In the genomic region with DNA sequence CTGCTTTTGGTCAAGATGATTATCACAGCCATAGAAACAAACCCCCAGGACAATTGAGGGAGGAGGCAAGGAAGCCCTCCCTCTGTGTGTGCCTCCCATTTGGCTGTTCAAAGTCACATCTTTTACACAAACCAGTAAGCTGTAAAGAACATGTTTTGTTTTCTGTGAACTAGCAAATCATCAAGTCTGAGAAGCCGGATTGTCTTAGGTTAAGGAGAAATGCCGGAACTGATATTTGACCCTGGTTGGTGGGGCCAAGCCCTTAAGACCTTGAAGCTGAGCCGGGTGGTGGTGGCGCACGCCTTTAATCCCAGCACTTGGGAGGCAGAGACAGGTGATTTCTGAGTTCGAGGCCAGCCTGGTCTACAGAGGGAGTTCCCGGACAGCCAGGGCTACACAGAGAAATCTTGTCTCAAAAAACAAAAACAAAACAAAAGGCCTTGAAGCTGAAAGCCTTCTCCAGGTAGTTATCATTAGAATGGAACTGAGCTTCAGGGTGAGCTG, we compare ENCODE assay signal across 10 mouse cellular contexts. TPM values are rescaled to one million over a fixed set of nuclear protein-coding genes. Genes with fewer than 3 reads are reported as not detected.
DNase-seq lines count a peak whose midpoint lies in the region; ATAC-seq and TF ChIP-seq lines count a peak whose summit lies in the region.
"Had no signal": no experiment of that assay in that cellular context is flagged by ENCODE, and none has a peak within 500 bp of the region (broad histone marks: within the 10 kb centered on the region; RNA-seq: fewer than 3 reads in every experiment).

No protein-coding gene starts in this region.

- no peaks in the 10 kb centered on the region for H3K9me3 ChIP-seq in heart, embryonic 15.5 days (replicated peaks)
- H3K9me3 ChIP-seq in lung, embryonic 16.5 days (ENCODE audit: control insufficient read depth, low read length): no peaks in the 10 kb centered on the region
- H3K9me3 ChIP-seq in liver, embryonic 16.5 days (replicated peaks; ENCODE audit: control insufficient read depth, low read length): no peaks in the 10 kb centered on the region
- no peaks in the 10 kb centered on the region for H3K9me3 ChIP-seq in forebrain, embryonic 14.5 days (replicated peaks; ENCODE audit: control insufficient read depth, low read length)

- H3K4me3 ChIP-seq in heart, embryonic 15.5 days: no peak overlapping the region
- H3K4me3 ChIP-seq in lung, embryonic 16.5 days (ENCODE audit: low read length): no peak overlapping the region
- H3K4me3 ChIP-seq in bone marrow macrophage, adult 2 months (ENCODE audit: insufficient read depth, low read length): no peak overlapping the region
- no peak overlapping the region for H3K4me3 ChIP-seq in liver, embryonic 16.5 days (ENCODE audit: low read depth, low read length)
- no peak overlapping the region for H3K4me3 ChIP-seq in forebrain, embryonic 14.5 days (ENCODE audit: low read depth, low read length)

- intact Hi-C loops in heart, postnatal 14 days (cut with DNase I): loop anchor here (2.0 kb wide), 1 partner anchor 21 kb away; a partner anchor contains a TSS

- no peak for DNase-seq in heart, postnatal 14 days
- no peak for DNase-seq in lung, postnatal 25 days (ENCODE audit: low spot score)
- no peak for DNase-seq in forebrain, embryonic 14.5 days (ENCODE audit: low spot score)
- no peak for DNase-seq in embryo, embryonic 10.5 days (ENCODE audit: low spot score)

- H3K27ac ChIP-seq in heart, embryonic 15.5 days: peak overlapping the region; percentile 88
- H3K27ac ChIP-seq in lung, embryonic 16.5 days (ENCODE audit: low read length): peak overlapping the region; percentile 76
- peak overlapping the region; percentile 65; the same call in 1 of the 2 replicates for H3K27ac ChIP-seq in bone marrow macrophage, adult 2 months (ENCODE audit: insufficient read depth, low read depth, low read length)
- peak overlapping the region; percentile 83; the same call in 1 of the 2 replicates for H3K27ac ChIP-seq in liver, embryonic 16.5 days (ENCODE audit: low read length)
- no peak overlapping the region for H3K27ac ChIP-seq in forebrain, embryonic 14.5 days (ENCODE audit: low read depth, low read length)
- H3K27ac ChIP-seq: hindbrain, embryonic 14.5 days had no signal

- no peak for ATAC-seq in heart, embryonic 15.5 days (replicated peaks; ENCODE audit: insufficient number of reproducible peaks, insufficient read depth, low FRiP score, low read depth)
- no peak for ATAC-seq in lung, embryonic 16.5 days (ENCODE audit: low read depth)
- ATAC-seq in liver, embryonic 16.5 days (ENCODE audit: low read depth): no peak
- ATAC-seq in forebrain, embryonic 14.5 days: no peak

- H3K36me3 ChIP-seq in heart, embryonic 15.5 days: no peaks in the 10 kb centered on the region
- H3K36me3 ChIP-seq in lung, embryonic 16.5 days (ENCODE audit: control insufficient read depth, insufficient read depth, low read length): no peaks in the 10 kb centered on the region
- H3K36me3 ChIP-seq in liver, embryonic 16.5 days (ENCODE audit: control insufficient read depth, insufficient read depth): no peaks in the 10 kb centered on the region
- no peaks in the 10 kb centered on the region for H3K36me3 ChIP-seq in forebrain, embryonic 14.5 days (ENCODE audit: control insufficient read depth, insufficient read depth, low read length)

- no peak for TF ChIP-seq POLR2A in bone marrow macrophage, adult 2 months (IDR thresholded peaks at IDR 0.05; ENCODE audit: borderline replicate concordance, low read depth, low read length)

- no peak for TF ChIP-seq CTCF in bone marrow macrophage, adult 2 months (IDR thresholded peaks at IDR 0.05; ENCODE audit: low read depth, low read length)

- no peaks in the 10 kb centered on the region for H3K27me3 ChIP-seq in heart, embryonic 15.5 days
- no peaks in the 10 kb centered on the region for H3K27me3 ChIP-seq in lung, embryonic 16.5 days (ENCODE audit: control insufficient read depth, insufficient read depth, low read depth, low read length)
- no peaks in the 10 kb centered on the region for H3K27me3 ChIP-seq in liver, embryonic 16.5 days (ENCODE audit: control insufficient read depth, insufficient read depth, low read depth, low read length)
- no peaks in the 10 kb centered on the region for H3K27me3 ChIP-seq in forebrain, embryonic 14.5 days (replicated peaks; ENCODE audit: control insufficient read depth, insufficient read depth, low read length)

- WGBS in heart, embryonic 15.5 days: 83% methylated on average over 7 of the region's 7 CpGs
- WGBS in lung, embryonic 16.5 days: 83% methylated on average over 7 of the region's 7 CpGs
- WGBS in liver, embryonic 16.5 days (ENCODE audit: insufficient replicate concordance): 74% methylated on average over 7 of the region's 7 CpGs
- WGBS in forebrain, embryonic 14.5 days: 81% methylated on average over 7 of the region's 7 CpGs

- H3K4me1 ChIP-seq in heart, embryonic 15.5 days (replicated peaks): peaks cover 23% of the 10 kb centered on the region
- peaks cover 15% of the 10 kb centered on the region for H3K4me1 ChIP-seq in lung, embryonic 16.5 days (replicated peaks; ENCODE audit: control insufficient read depth, insufficient read depth, low read length)
- peaks cover 61% of the 10 kb centered on the region for H3K4me1 ChIP-seq in bone marrow macrophage, adult 2 months (ENCODE audit: control insufficient read depth, insufficient read depth, low read length)
- H3K4me1 ChIP-seq in liver, embryonic 16.5 days (ENCODE audit: control insufficient read depth, low read depth, low read length): peaks cover 9% of the 10 kb centered on the region
- no peaks in the 10 kb centered on the region for H3K4me1 ChIP-seq in forebrain, embryonic 14.5 days (ENCODE audit: control insufficient read depth, insufficient read depth, low read length)

- H3K9ac ChIP-seq in heart, embryonic 15.5 days: no peak overlapping the region
- H3K9ac ChIP-seq in lung, embryonic 16.5 days (ENCODE audit: low read length): no peak overlapping the region
- no peak overlapping the region for H3K9ac ChIP-seq in liver, embryonic 16.5 days (ENCODE audit: low read depth, low read length)
- no peak overlapping the region for H3K9ac ChIP-seq in forebrain, embryonic 14.5 days (ENCODE audit: low read length)
- H3K9ac ChIP-seq: hindbrain, embryonic 14.5 days had no signal

- no peak overlapping the region for H3K4me2 ChIP-seq in heart, embryonic 15.5 days
- H3K4me2 ChIP-seq in lung, embryonic 16.5 days (ENCODE audit: low read depth, low read length): no peak overlapping the region
- H3K4me2 ChIP-seq in liver, embryonic 16.5 days (ENCODE audit: low read depth, low read length): no peak overlapping the region
- H3K4me2 ChIP-seq in forebrain, embryonic 14.5 days (ENCODE audit: low read length): no peak overlapping the region
- H3K4me2 ChIP-seq: hindbrain, embryonic 14.5 days had no signal

RNA-seq across cellular contexts. Expression of a gene that starts 21.2 kb away (rescaled TPM):
- 25.2 and 28.6 TPM in 2 replicates for polyA plus RNA-seq in heart, embryonic 15.5 days (2015; fragmentation: Nextera tagmentation; extraction: Ambion mirVana)
- 10 to 100 TPM; 12.7 to 12.9 TPM for total RNA-seq in heart, postnatal 14 days (2021)
- 28.7 and 28.8 TPM in 2 replicates for polyA plus RNA-seq in lung, embryonic 16.5 days (2015; fragmentation: Nextera tagmentation; extraction: Ambion mirVana)
- 21.3 and 25.2 TPM in 2 replicates for polyA plus RNA-seq in bone marrow macrophage, adult 2 months (2012; ENCODE audit: insufficient read depth, insufficient read length, missing spikeins)
- 3.7 TPM in 2 replicates for polyA plus RNA-seq in liver, embryonic 16.5 days (2015; fragmentation: Nextera tagmentation; extraction: Ambion mirVana)
- 75.1 and 81.1 TPM in 2 replicates for polyA plus RNA-seq in forebrain, embryonic 14.5 days (2014; fragmentation: Nextera tagmentation; extraction: Ambion mirVana)

RNA-seq across cellular contexts. Expression of a gene that starts 24.6 kb away (rescaled TPM):
- 10.0 and 15.8 TPM in 2 replicates for polyA plus RNA-seq in heart, embryonic 15.5 days (2015; fragmentation: Nextera tagmentation; extraction: Ambion mirVana)
- 10 to 100 TPM; 10.9 to 11.9 TPM for total RNA-seq in heart, postnatal 14 days (2021)
- polyA plus RNA-seq in lung, embryonic 16.5 days (2015; fragmentation: Nextera tagmentation; extraction: Ambion mirVana): 20.4 and 21.6 TPM in 2 replicates
- 60.5 and 71.3 TPM in 2 replicates for polyA plus RNA-seq in bone marrow macrophage, adult 2 months (2012; ENCODE audit: insufficient read depth, insufficient read length, missing spikeins)
- 18.3 and 21.2 TPM in 2 replicates for polyA plus RNA-seq in liver, embryonic 16.5 days (2015; fragmentation: Nextera tagmentation; extraction: Ambion mirVana)
- polyA plus RNA-seq in forebrain, embryonic 14.5 days (2014; fragmentation: Nextera tagmentation; extraction: Ambion mirVana): 5.3 and 6.0 TPM in 2 replicates

RNA-seq across cellular contexts. Expression of a gene that starts 38.8 kb away (rescaled TPM):
- polyA plus RNA-seq in heart, embryonic 15.5 days (2015; fragmentation: Nextera tagmentation; extraction: Ambion mirVana): 54.6 and 78.1 TPM in 2 replicates
- 10 to 100 TPM; 50.5 to 53.2 TPM for total RNA-seq in heart, postnatal 14 days (2021)
- 38.6 and 42.4 TPM in 2 replicates for polyA plus RNA-seq in lung, embryonic 16.5 days (2015; fragmentation: Nextera tagmentation; extraction: Ambion mirVana)
- 1.5 and 1.8 TPM in 2 replicates for polyA plus RNA-seq in bone marrow macrophage, adult 2 months (2012; ENCODE audit: insufficient read depth, insufficient read length, missing spikeins)
- 1.4 and 2.2 TPM in 2 replicates for polyA plus RNA-seq in liver, embryonic 16.5 days (2015; fragmentation: Nextera tagmentation; extraction: Ambion mirVana)
- 9.2 and 11.1 TPM in 2 replicates for polyA plus RNA-seq in forebrain, embryonic 14.5 days (2014; fragmentation: Nextera tagmentation; extraction: Ambion mirVana)
- total RNA-seq: megakaryocyte progenitor cell, adult 5-6 weeks had no signal
